Mouse (Mus musculus) bone marrow, adult 2 months (tissue): ENCODE results near the gene Prr19. TPM values are rescaled to one million over a fixed set of nuclear protein-coding genes. Genes with fewer than 3 reads are reported as not detected.

Source experiments
- H3K27ac ChIP-seq: fragments of 200-500 bp; 2 replicates; pipeline ENCODE4 v1.5.1; 2012; ENCODE audit warnings: low read depth, mild to moderate bottlenecking, control low read depth, inconsistent platforms, low read length; ENCODE audit not compliant: control insufficient read depth, poor library complexity, insufficient read depth
- H3K4me1 ChIP-seq: fragments of 200-500 bp; 2 replicates; pipeline ENCODE4 v1.6.1; 2011; ENCODE audit warnings: low read length; ENCODE audit not compliant: control insufficient read depth, insufficient read depth
- H3K4me3 ChIP-seq: fragments of 200-500 bp; replicated peaks from 2 replicates; pipeline ENCODE3; 2011; ENCODE audit warnings: mild to moderate bottlenecking, low read depth, low read length, control low read depth; ENCODE audit not compliant: control insufficient read depth
- CTCF ChIP-seq: fragments of 200-500 bp; IDR thresholded peaks from 2 replicates; pipeline ENCODE4 v1.5.1; 2011; ENCODE audit warnings: low read length, control low read depth; ENCODE audit not compliant: control insufficient read depth, insufficient read depth
- POLR2A ChIP-seq: fragments of 200-500 bp; IDR thresholded peaks from 2 replicates; pipeline ENCODE4 v1.6.1; 2011; ENCODE audit warnings: low read depth, mild to moderate bottlenecking, control low read depth, low read length, borderline replicate concordance; ENCODE audit not compliant: control insufficient read depth
- WGBS: fragments of 180-500 bp; shearing (Covaris S2); methylation state at CpG from one replicate; pipeline ENCODE4 v1.1.7; 2018; 5-methylcytosine and 5-hydroxymethylcytosine counted together
- polyA plus RNA-seq: library from polyadenylated mRNA; stranded (reverse); fragments of >200 nt; gene quantifications from 2 replicates; pipeline ENCODE4 v1.2.4, GENCODE M21; 2011; ENCODE audit warnings: low replicate concordance; ENCODE audit not compliant: missing spikeins, insufficient read depth, insufficient read length

Gene Prr19
- polyA plus RNA-seq, 1 experiment: not detected

GRCm38 (mm10) chr7:25305956-25306613 is 4.9 kb downstream of the Prr19 start, which contains the start of gene Tmem145:
Gene Tmem145, plus strand, starts transcription at chr7:25306106.
- WGBS: under 1% methylated on average over 47 of the region's 47 CpGs
- Histone ChIP-seq H3K4me3 (no peak within 1 kb of the TSS), H3K4me1 (no peaks in the 10 kb centered on the region), H3K27ac (no peak within 1 kb of the TSS; the same call in 1 of the 2 replicates)
- no peak for TF ChIP-seq CTCF
- no peak for TF ChIP-seq POLR2A

GRCm38 (mm10) chr7:25306614-25306996 is 5.4 kb downstream of the Prr19 start:
- WGBS: 45% methylated on average over 2 of the region's 2 CpGs
- Histone ChIP-seq H3K4me3 (no peak overlapping the region), H3K4me1 (no peaks in the 10 kb centered on the region), H3K27ac (no peak overlapping the region)
- TF ChIP-seq CTCF (no peak), POLR2A (no peak)

GRCm38 (mm10) chr7:25308702-25309318 is 7.6 kb downstream of the Prr19 start:
- no peaks in the 10 kb centered on the region for H3K4me1 ChIP-seq
- no peak for TF ChIP-seq POLR2A
- no peak for TF ChIP-seq CTCF
- no peak overlapping the region for H3K27ac ChIP-seq
- WGBS: 58% methylated on average over 17 of the region's 17 CpGs
- no peak overlapping the region for H3K4me3 ChIP-seq

GRCm38 (mm10) chr7:25309425-25309824 is 8.2 kb downstream of the Prr19 start:
- no peaks in the 10 kb centered on the region for H3K4me1 ChIP-seq
- 83% methylated on average over 9 of the region's 9 CpGs for WGBS
- H3K4me3 ChIP-seq: no peak overlapping the region
- TF ChIP-seq CTCF (no peak), POLR2A (no peak)
- H3K27ac ChIP-seq: no peak overlapping the region

GRCm38 (mm10) chr7:25311193-25311592 is 10.0 kb downstream of the Prr19 start:
- no peak overlapping the region for H3K4me3 ChIP-seq
- no peak for TF ChIP-seq POLR2A
- no peak for TF ChIP-seq CTCF
- no peak overlapping the region for H3K27ac ChIP-seq
- H3K4me1 ChIP-seq: no peaks in the 10 kb centered on the region
- 76% methylated on average over 11 of the region's 11 CpGs for WGBS

- Histone ChIP-seq H3K4me1 (no peaks in the 10 kb centered on the region; the same call in 1 of the 2 replicates), H3K27ac (no peak overlapping the region), H3K4me3 (no peak overlapping the region)
- 48% methylated on average over 7 of the region's 7 CpGs for WGBS
- TF ChIP-seq POLR2A (no peak), CTCF (no peak)
These were observed 12.1 kb downstream of the Prr19 start for GRCm38 (mm10) chr7:25313325-25313724.

GRCm38 (mm10) chr7:25314606-25315305 is 13.5 kb downstream of the Prr19 start:
- Histone ChIP-seq H3K27ac (no peak overlapping the region), H3K4me3 (no peak overlapping the region), H3K4me1 (no peaks in the 10 kb centered on the region; the same call in 1 of the 2 replicates)
- 3% methylated on average over 51 of the region's 51 CpGs for WGBS
- TF ChIP-seq CTCF (no peak), POLR2A (no peak)
